Mouse (Mus musculus): ENCODE results near the gene Chil1.

Chil1 gene

GRCm38 (mm10) chr1:134205296-134206018 is 23.5 kb downstream of the Chil1 start:
- DNase-seq (ENCODE audit: low spot score), result no peak

- no peak for DNase-seq (ENCODE audit: low spot score)
These were observed 24.1 kb downstream of the Chil1 start for GRCm38 (mm10) chr1:134206085-134206484.

- no peak for DNase-seq (ENCODE audit: low spot score)
These were observed 28.3 kb downstream of the Chil1 start for GRCm38 (mm10) chr1:134210179-134210755.

- no peak for DNase-seq (ENCODE audit: low spot score)
These were observed 29.1 kb downstream of the Chil1 start for GRCm38 (mm10) chr1:134211043-134211442.

GRCm38 (mm10) chr1:134211631-134212030 is 29.7 kb downstream of the Chil1 start:
- no peak for DNase-seq (ENCODE audit: low spot score)

- no peak for DNase-seq (ENCODE audit: low spot score)
These were observed 30.4 kb downstream of the Chil1 start for GRCm38 (mm10) chr1:134212351-134212750.

- no peak for DNase-seq (ENCODE audit: low spot score)
These were observed 31.4 kb downstream of the Chil1 start for GRCm38 (mm10) chr1:134213405-134213804.

- DNase-seq (ENCODE audit: low spot score), result no peak
These were observed 33.1 kb downstream of the Chil1 start for GRCm38 (mm10) chr1:134215059-134215458.

GRCm38 (mm10) chr1:134215751-134216628 is 34.0 kb downstream of the Chil1 start:
- peak; percentile 47 for DNase-seq (ENCODE audit: low spot score)

GRCm38 (mm10) chr1:134216629-134216971 is 34.6 kb downstream of the Chil1 start:
- no peak for DNase-seq (ENCODE audit: low spot score)

GRCm38 (mm10) chr1:134217028-134217481 is 35.1 kb downstream of the Chil1 start:
- no peak for DNase-seq (ENCODE audit: low spot score)

GRCm38 (mm10) chr1:134217942-134218341 is 36.0 kb downstream of the Chil1 start:
- no peak for DNase-seq (ENCODE audit: low spot score)

- no peak for DNase-seq (ENCODE audit: low spot score)
These were observed 37.6 kb downstream of the Chil1 start for GRCm38 (mm10) chr1:134219608-134220007.

- no peak for DNase-seq (ENCODE audit: low spot score)
These were observed 39.2 kb downstream of the Chil1 start for GRCm38 (mm10) chr1:134221172-134221571.

- DNase-seq (ENCODE audit: low spot score), result no peak
These were observed 40.4 kb downstream of the Chil1 start for GRCm38 (mm10) chr1:134222122-134223055.

- no peak for DNase-seq (ENCODE audit: low spot score)
These were observed 42.8 kb downstream of the Chil1 start for GRCm38 (mm10) chr1:134224649-134225227.

GRCm38 (mm10) chr1:134225375-134225774 is 43.4 kb downstream of the Chil1 start:
- no peak for DNase-seq (ENCODE audit: low spot score)

- no peak for DNase-seq (ENCODE audit: low spot score)
These were observed 44.8 kb downstream of the Chil1 start for GRCm38 (mm10) chr1:134226739-134227138.

GRCm38 (mm10) chr1:134229806-134230575 is 48.0 kb downstream of the Chil1 start:
- DNase-seq (ENCODE audit: low spot score), result no peak

- no peak for DNase-seq (ENCODE audit: low spot score)
These were observed 48.8 kb downstream of the Chil1 start for GRCm38 (mm10) chr1:134230638-134231228.

Measured in embryo, embryonic 10.5 days (tissue).